Mouse (Mus musculus) limb, embryonic 10.5 days (tissue): ENCODE measurements at regions not wholly inside any gene's neighbourhood (a gene's known extent, or its start where the extent isn't known, plus 50 kb on each side); places are given as distances from the start of the nearest gene placed in this dataset.

Experiments
- DNase-seq: peaks from one replicate; pipeline ENCODE4 v3.0.0-alpha.2; 2017; ENCODE audit warnings: low spot score
- H3K27ac ChIP-seq: fragments of 300-500 bp; sonication (generic); 2 replicates; pipeline ENCODE4 v1.5.1; 2016; ENCODE audit warnings: mild to moderate bottlenecking
- H3K27me3 ChIP-seq: fragments of 300-500 bp; sonication (generic); 2 replicates; pipeline ENCODE4 v1.6.1; 2016; ENCODE audit warnings: low read depth, mild to moderate bottlenecking; ENCODE audit not compliant: poor library complexity, severe bottlenecking
- H3K36me3 ChIP-seq: fragments of 300-500 bp; sonication (generic); 2 replicates; pipeline ENCODE4 v1.6.1; 2016; ENCODE audit warnings: mild to moderate bottlenecking, moderate library complexity
- H3K4me1 ChIP-seq: fragments of 300-500 bp; sonication (generic); 2 replicates; pipeline ENCODE4 v1.6.1; 2016
- H3K4me3 ChIP-seq: fragments of 300-500 bp; sonication (generic); 2 replicates; pipeline ENCODE4 v1.5.1; 2016; ENCODE audit warnings: mild to moderate bottlenecking, moderate library complexity
- H3K9me3 ChIP-seq: fragments of 300-500 bp; sonication (generic); replicated peaks from 2 replicates; pipeline ENCODE4 v1.6.1; 2016; ENCODE audit warnings: mild to moderate bottlenecking
- whole genome bisulfite sequencing: fragments of 180-500 bp; shearing (Covaris S2); methylation state at CpG from one replicate; pipeline ENCODE4 v1.1.7; 2016; 5-methylcytosine and 5-hydroxymethylcytosine counted together

DNA sequence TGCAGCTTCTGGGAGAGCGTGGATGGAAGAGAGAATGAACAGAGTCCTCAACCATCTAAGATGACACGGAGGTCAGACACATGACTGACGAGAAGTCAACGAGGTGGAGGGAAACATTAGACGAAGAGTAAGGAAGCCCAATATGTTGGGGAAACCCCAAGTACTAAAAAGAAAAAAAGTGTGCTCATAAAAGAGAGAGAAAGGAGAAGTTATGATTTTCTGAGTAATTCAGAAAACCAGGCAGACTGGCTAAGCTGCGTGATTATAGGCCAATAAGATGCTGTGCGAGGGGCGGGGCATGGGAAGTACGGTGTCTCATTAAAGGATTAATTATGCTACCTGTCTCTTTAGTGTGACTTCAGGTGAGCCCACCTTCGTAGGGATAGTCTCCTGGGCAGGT lies 88.6 kb upstream of the Tank start:
- Histone ChIP-seq H3K36me3 (no peaks in the 10 kb centered on the region), H3K27me3 (no peaks in the 10 kb centered on the region), H3K4me1 (peaks cover 4% of the 10 kb centered on the region; the same call in 1 of the 2 replicates), H3K27ac (no peak overlapping the region), H3K4me3 (no peak overlapping the region), H3K9me3 (no peaks in the 10 kb centered on the region)
- 91% methylated on average over 10 of the region's 10 CpGs for WGBS
- DNase-seq = no peak

DNA sequence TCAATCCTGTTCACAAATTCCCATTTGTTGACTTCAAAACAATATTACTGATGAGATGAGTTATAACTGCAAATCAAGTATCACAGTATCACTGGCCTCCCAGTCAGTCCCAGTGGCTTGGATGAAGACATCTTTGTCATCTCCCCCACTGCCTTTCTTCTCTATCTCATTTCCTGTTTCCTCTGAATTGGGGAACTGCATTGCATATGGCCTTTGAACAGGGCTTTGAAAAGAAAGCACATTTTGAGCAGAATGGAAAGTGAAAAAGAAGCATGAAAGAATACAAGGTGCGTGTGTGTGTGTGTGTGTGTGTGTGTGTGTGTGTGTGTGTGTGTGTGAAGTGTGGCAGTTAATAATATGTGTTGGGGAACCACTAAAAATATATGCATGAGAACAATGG lies 94.6 kb upstream of the Tank start:
- WGBS = 82% methylated on average over 1 of the region's 1 CpGs
- H3K4me3 ChIP-seq = no peak overlapping the region

DNA sequence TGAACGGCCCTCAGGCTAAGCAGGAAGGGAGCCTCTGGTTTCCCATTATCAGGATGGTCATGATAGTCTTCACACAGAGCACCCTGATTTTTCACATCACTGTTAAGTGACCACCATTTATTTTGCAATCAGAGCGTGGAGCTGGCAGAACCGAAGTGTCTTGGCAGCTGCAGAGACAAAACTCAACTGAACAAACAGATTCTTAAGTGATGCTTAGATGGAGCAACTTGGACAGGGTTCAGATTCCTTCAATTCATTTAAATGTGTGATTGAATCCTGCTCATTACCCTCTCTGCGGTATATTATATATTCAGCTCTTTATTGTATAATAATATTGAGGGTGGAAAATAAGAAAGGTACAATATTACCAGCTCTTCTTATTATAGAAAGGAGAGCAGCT lies 101.7 kb upstream of the Tank start:
- no peak for DNase-seq
- H3K27ac ChIP-seq = no peak overlapping the region
- H3K27me3 ChIP-seq = no peaks in the 10 kb centered on the region
- WGBS = 96% methylated on average over 4 of the region's 4 CpGs
- H3K9me3 ChIP-seq = no peaks in the 10 kb centered on the region
- H3K4me1 ChIP-seq = no peaks in the 10 kb centered on the region
- H3K4me3 ChIP-seq = no peak overlapping the region
- H3K36me3 ChIP-seq = no peaks in the 10 kb centered on the region

More for the DNA sequence above, 94.6 kb upstream of the Tank start:
- Histone ChIP-seq H3K27ac (no peak overlapping the region), H3K4me1 (no peaks in the 10 kb centered on the region), H3K27me3 (no peaks in the 10 kb centered on the region), H3K9me3 (no peaks in the 10 kb centered on the region), H3K36me3 (no peaks in the 10 kb centered on the region)
- DNase-seq = no peak

DNA sequence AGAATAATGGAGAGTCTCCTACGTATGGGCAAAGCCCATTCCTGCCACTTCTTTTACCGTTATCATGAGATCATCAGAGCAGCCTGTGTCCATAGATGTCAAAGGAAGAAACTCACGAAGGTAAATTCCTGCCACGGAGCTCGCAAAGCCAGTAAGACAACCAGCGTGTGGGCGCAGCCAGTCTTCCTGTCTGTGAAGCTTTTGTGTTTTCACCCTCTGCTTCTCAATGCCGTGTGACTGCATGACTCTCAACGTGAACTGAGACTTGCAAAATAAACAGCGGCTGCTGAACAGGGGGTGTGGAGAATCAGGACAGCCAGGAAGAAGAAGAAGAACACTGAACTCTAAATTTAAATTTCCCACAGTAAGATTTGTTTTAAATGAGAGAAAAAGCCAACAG lies 103.8 kb upstream of the Tank start:
- Histone ChIP-seq H3K4me3 (no peak overlapping the region), H3K4me1 (no peaks in the 10 kb centered on the region), H3K27ac (no peak overlapping the region), H3K36me3 (no peaks in the 10 kb centered on the region), H3K9me3 (no peaks in the 10 kb centered on the region), H3K27me3 (no peaks in the 10 kb centered on the region)
- 83% methylated on average over 10 of the region's 10 CpGs for WGBS
- no peak for DNase-seq

GRCm38 (mm10) chr2:61470521-61470920 lies 107.9 kb upstream of the Tank start:
- no peaks in the 10 kb centered on the region for H3K27me3 ChIP-seq
- WGBS = 93% methylated on average over 5 of the region's 5 CpGs
- no peaks in the 10 kb centered on the region for H3K4me1 ChIP-seq
- H3K4me3 ChIP-seq = no peak overlapping the region
- no peaks in the 10 kb centered on the region for H3K36me3 ChIP-seq
- no peak overlapping the region for H3K27ac ChIP-seq
- no peak for DNase-seq
- no peaks in the 10 kb centered on the region for H3K9me3 ChIP-seq

GRCm38 (mm10) chr2:61470064-61470463 lies 108.3 kb upstream of the Tank start:
- Histone ChIP-seq H3K36me3 (no peaks in the 10 kb centered on the region), H3K9me3 (no peaks in the 10 kb centered on the region), H3K27me3 (no peaks in the 10 kb centered on the region), H3K4me3 (no peak overlapping the region), H3K4me1 (no peaks in the 10 kb centered on the region), H3K27ac (no peak overlapping the region)
- DNase-seq = no peak

GRCm38 (mm10) chr2:61455902-61456301 lies 122.5 kb upstream of the Tank start:
- Histone ChIP-seq H3K4me3 (no peak overlapping the region), H3K27me3 (0 out of 2 replicates have a peak, but pooled peaks cover 6% of the 10 kb centered on the region), H3K27ac (no peak overlapping the region), H3K36me3 (no peaks in the 10 kb centered on the region), H3K4me1 (peaks cover 18% of the 10 kb centered on the region), H3K9me3 (no peaks in the 10 kb centered on the region)
- DNase-seq = peak; percentile 75
- 29% methylated on average over 5 of the region's 5 CpGs for WGBS

GRCm38 (mm10) chr2:61454729-61455128 lies 123.7 kb upstream of the Tank start:
- DNase-seq = no peak
- Histone ChIP-seq H3K27me3 (0 out of 2 replicates have a peak, but pooled peaks cover 6% of the 10 kb centered on the region), H3K4me3 (peak overlapping the region; percentile 44), H3K9me3 (no peaks in the 10 kb centered on the region), H3K27ac (0 out of 2 replicates have a peak overlapping the region, but pooled peaks have one; percentile 6), H3K4me1 (peaks cover 18% of the 10 kb centered on the region), H3K36me3 (no peaks in the 10 kb centered on the region)
- WGBS = 31% methylated on average over 9 of the region's 9 CpGs

DNA sequence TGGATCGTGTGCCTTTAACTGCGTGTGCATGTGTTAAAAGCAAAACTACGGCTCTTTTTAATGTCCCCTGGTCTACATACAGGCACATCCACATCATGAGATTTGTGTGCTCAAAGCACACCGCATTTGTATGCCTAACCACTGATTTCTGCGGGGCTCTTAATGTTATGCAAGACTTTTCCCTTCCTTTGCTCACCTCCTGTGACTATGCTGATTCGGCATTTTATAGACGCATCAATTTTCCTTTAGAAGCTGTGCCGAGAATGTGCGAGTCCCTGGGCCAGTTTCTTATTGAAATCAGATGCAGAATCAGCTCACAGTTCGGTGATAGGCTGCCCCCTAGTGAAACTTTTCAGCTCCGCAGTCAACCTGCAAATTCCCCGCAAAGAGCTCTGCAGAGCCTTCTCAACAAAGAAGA lies 124.1 kb upstream of the Tank start:
- Histone ChIP-seq H3K27me3 (0 out of 2 replicates have a peak, but pooled peaks cover 6% of the 10 kb centered on the region), H3K36me3 (no peaks in the 10 kb centered on the region), H3K27ac (peak overlapping the region; percentile 69), H3K4me3 (peak overlapping the region; percentile 44), H3K9me3 (no peaks in the 10 kb centered on the region), H3K4me1 (peaks cover 18% of the 10 kb centered on the region)
- peak; percentile 90 for DNase-seq
- WGBS = 7% methylated on average over 12 of the region's 12 CpGs

GRCm38 (mm10) chr2:61453490-61454281 lies 124.7 kb upstream of the Tank start:
- no peaks in the 10 kb centered on the region for H3K36me3 ChIP-seq
- H3K27ac ChIP-seq = peak overlapping the region; percentile 69
- H3K4me3 ChIP-seq = peak overlapping the region; percentile 44
- 45% methylated on average over 14 of the region's 14 CpGs for WGBS
- H3K9me3 ChIP-seq = no peaks in the 10 kb centered on the region
- H3K4me1 ChIP-seq = peaks cover 18% of the 10 kb centered on the region
- 0 out of 2 replicates have a peak, but pooled peaks cover 6% of the 10 kb centered on the region for H3K27me3 ChIP-seq
- peak; percentile 72 for DNase-seq

GRCm38 (mm10) chr2:61452581-61452980 lies 125.8 kb upstream of the Tank start:
- Histone ChIP-seq H3K36me3 (no peaks in the 10 kb centered on the region), H3K4me3 (no peak overlapping the region), H3K4me1 (peaks cover 18% of the 10 kb centered on the region), H3K9me3 (no peaks in the 10 kb centered on the region), H3K27ac (no peak overlapping the region), H3K27me3 (0 out of 2 replicates have a peak, but pooled peaks cover 6% of the 10 kb centered on the region)
- no peak for DNase-seq
- WGBS = 94% methylated on average over 1 of the region's 1 CpGs

DNA sequence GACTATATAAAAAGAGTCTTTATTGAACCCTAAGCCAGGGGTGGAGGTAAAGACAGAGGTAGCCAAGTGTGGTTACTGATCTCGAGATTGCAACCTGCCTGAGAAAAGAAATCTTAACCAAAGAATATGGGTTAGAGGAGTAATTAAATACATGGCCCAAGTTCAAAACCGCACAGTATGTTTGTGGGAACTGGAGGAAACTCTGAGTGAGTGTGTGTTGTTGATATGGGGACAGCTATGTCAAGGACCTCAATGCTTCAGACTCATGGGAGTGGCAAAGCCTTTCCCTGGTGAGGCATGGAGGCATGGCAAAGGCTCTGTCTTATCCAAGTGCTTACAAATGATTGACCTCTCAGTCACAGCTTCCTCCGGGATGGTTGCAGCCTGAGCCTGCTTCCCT lies 127.7 kb upstream of the Tank start:
- 0 out of 2 replicates have a peak, but pooled peaks cover 6% of the 10 kb centered on the region for H3K27me3 ChIP-seq
- WGBS = 87% methylated on average over 3 of the region's 3 CpGs
- H3K4me1 ChIP-seq = peaks cover 18% of the 10 kb centered on the region
- DNase-seq = no peak
- no peaks in the 10 kb centered on the region for H3K9me3 ChIP-seq
- H3K4me3 ChIP-seq = no peak overlapping the region
- no peak overlapping the region for H3K27ac ChIP-seq
- H3K36me3 ChIP-seq = no peaks in the 10 kb centered on the region

GRCm38 (mm10) chr2:61436591-61436990 lies 141.8 kb upstream of the Tank start:
- Histone ChIP-seq H3K27ac (no peak overlapping the region), H3K9me3 (no peaks in the 10 kb centered on the region), H3K36me3 (no peaks in the 10 kb centered on the region), H3K4me1 (no peaks in the 10 kb centered on the region), H3K27me3 (no peaks in the 10 kb centered on the region), H3K4me3 (no peak overlapping the region)
- no peak for DNase-seq
- 91% methylated on average over 3 of the region's 3 CpGs for whole genome bisulfite sequencing
